Mouse (Mus musculus): ENCODE measurements around the gene Ppp6r1. TPM values are rescaled to one million over a fixed set of nuclear protein-coding genes. Genes with fewer than 3 reads are reported as not detected.

Ppp6r1 gene
- polyA plus RNA-seq, 1 experiment: 103 TPM

DNA sequence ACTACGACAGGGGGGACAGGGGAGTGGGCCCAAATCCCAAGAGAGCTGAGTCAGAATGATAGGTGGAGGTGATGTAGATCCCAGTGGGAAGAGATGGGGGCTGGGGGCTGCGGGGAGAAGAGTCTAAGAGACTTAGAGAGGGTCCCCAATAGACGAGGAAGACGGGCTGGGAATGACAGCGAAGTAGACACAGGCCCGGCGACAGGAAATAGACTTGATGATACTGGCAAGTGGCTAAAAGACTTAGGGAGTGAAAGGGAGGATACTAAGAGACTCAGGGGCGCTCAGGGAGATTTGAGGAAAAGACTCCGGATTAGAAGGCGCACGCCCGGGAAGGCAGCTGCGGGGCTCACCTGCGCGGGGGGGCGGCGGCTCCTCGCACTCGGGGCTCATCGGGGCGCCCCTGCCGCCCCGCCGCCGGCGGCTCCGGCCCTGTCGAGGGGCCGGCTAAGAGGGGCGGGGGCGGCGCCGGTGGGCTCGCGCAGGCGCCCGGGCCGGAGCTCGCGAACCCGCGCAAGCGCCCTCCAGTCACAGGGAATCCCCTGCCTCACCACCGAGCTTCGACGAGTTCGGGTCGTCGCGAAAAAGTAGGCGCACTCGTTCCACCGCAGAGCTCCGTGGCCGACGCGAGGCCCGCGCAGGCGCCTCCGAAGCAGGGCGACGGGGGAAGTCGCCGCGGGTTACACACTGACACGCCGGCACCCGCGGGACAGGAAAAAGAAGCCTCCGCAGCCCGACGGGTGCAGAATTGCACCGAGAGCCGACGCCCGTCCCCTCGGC is 501 bp downstream of the Ppp6r1 start:
- peak; percentile 14 for DNase-seq
- Histone ChIP-seq H3K4me1 (ENCODE audit: control insufficient read depth, insufficient read depth, low read length) (peaks cover 24% of the 10 kb centered on the region), H3K36me3 (ENCODE audit: control insufficient read depth, insufficient read depth, low read length) (no peaks in the 10 kb centered on the region), H3K4me3 (ENCODE audit: insufficient read depth, low read depth, low read length) (peak overlapping the region; percentile 88), H3K27me3 (replicated peaks; ENCODE audit: control insufficient read depth, insufficient read depth, low read length) (no peaks in the 10 kb centered on the region), H3K27ac (ENCODE audit: insufficient read depth, low read depth, low read length) (peak overlapping the region; percentile 93)
- WGBS: under 1% methylated on average over 78 of the region's 78 CpGs
- TF ChIP-seq POLR2A (IDR thresholded peaks at IDR 0.05; ENCODE audit: low read depth, low read length): no peak
- TF ChIP-seq CTCF (conservative IDR thresholded peaks at IDR 0.05; ENCODE audit: insufficient read depth, insufficient read length, low read depth, low read length): no peak

DNA sequence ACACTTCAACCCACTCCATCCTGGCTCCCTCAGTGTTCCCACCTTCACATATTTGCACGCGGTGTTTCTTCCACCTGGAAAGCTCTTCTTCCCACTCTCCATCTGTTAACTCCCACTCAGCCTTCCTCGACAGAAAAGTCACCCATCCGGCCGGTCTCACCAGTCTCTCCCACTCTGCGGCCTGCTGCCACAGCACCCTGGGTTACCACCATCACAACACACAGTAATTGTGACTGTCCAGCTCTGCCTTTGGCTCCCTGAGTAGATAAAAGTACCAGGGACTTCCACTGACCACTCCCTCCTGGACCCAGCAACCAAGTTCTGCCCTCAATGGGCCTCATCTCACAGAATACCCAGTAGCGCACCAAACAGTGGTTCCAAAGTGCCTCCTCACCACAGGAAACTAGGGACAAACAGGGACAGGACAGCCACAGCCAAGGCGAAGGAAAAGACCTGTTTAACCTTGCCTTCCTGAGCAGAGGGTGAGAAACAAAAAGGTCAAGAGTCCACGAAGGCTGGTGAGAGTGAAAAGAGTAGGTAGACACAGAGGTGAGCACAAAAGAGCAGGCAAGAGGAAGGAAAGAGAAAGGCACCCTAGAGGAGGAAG is 1.2 kb downstream of the Ppp6r1 start:
- no peaks in the 10 kb centered on the region for H3K36me3 ChIP-seq (ENCODE audit: control insufficient read depth, insufficient read depth, low read length)
- peak overlapping the region; percentile 93 for H3K27ac ChIP-seq (ENCODE audit: insufficient read depth, low read depth, low read length)
- TF ChIP-seq CTCF (conservative IDR thresholded peaks at IDR 0.05; ENCODE audit: insufficient read depth, insufficient read length, low read depth, low read length) (no peak), POLR2A (IDR thresholded peaks at IDR 0.05; ENCODE audit: low read depth, low read length) (no peak)
- DNase-seq: peak; percentile 65
- H3K4me3 ChIP-seq (ENCODE audit: insufficient read depth, low read depth, low read length): peak overlapping the region; percentile 88
- H3K4me1 ChIP-seq (ENCODE audit: control insufficient read depth, insufficient read depth, low read length): peaks cover 28% of the 10 kb centered on the region
- no peaks in the 10 kb centered on the region for H3K27me3 ChIP-seq (replicated peaks; ENCODE audit: control insufficient read depth, insufficient read depth, low read length)
- 12% methylated on average over 9 of the region's 9 CpGs for WGBS

DNA sequence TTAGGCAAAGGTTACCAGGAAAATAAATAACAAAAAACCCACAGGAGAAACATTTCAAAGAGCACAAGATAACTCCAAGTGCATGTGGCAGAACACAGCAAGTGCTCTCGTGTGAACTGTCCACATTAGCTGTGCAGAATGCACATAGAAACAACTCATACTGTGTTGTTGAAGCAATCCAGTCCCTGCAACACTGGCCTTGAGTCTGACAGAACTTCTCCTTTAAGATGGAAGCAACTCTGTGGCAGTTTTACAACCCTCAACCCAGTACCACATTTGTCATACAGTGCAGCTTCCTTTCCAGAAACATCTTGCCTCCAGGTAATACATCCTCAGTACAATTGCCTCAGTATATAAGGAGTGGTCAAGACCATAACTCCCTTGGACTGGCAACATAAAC is 2.0 kb downstream of the Ppp6r1 start:
- no peaks in the 10 kb centered on the region for H3K27me3 ChIP-seq (replicated peaks; ENCODE audit: control insufficient read depth, insufficient read depth, low read length)
- H3K4me3 ChIP-seq (ENCODE audit: insufficient read depth, low read depth, low read length): no peak overlapping the region
- H3K36me3 ChIP-seq (ENCODE audit: control insufficient read depth, insufficient read depth, low read length): no peaks in the 10 kb centered on the region
- no peak for TF ChIP-seq POLR2A (IDR thresholded peaks at IDR 0.05; ENCODE audit: low read depth, low read length)
- no peak for TF ChIP-seq CTCF (conservative IDR thresholded peaks at IDR 0.05; ENCODE audit: insufficient read depth, insufficient read length, low read depth, low read length)
- H3K27ac ChIP-seq (ENCODE audit: insufficient read depth, low read depth, low read length): no peak overlapping the region
- H3K4me1 ChIP-seq (ENCODE audit: control insufficient read depth, insufficient read depth, low read length): peaks cover 32% of the 10 kb centered on the region
- 5% methylated on average over 1 of the region's 1 CpGs for WGBS
- no peak for DNase-seq

DNA sequence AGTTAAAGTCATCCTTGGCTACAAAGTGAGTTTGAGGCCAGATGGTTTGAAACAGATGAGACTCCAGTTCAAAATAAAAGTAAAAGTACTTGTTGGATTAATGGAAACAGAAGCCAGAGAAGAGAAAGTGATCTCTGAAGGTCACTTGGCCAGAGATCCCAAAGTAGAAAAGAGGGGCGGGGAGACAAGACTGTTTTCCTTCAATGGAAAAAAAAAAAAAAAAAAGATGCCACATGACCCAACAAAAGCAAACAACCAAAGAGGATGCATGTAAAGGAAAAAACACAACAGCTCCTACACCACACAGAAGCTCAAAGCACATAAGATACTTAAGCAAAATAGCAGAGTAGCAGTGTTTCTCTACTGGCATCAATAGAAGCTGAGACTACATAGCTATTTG is 2.9 kb downstream of the Ppp6r1 start:
- WGBS: 38% methylated on average over 1 of the region's 1 CpGs
- DNase-seq: peak; percentile 24
- Histone ChIP-seq H3K27me3 (replicated peaks; ENCODE audit: control insufficient read depth, insufficient read depth, low read length) (no peaks in the 10 kb centered on the region), H3K4me3 (ENCODE audit: insufficient read depth, low read depth, low read length) (no peak overlapping the region), H3K4me1 (ENCODE audit: control insufficient read depth, insufficient read depth, low read length) (peaks cover 39% of the 10 kb centered on the region), H3K27ac (ENCODE audit: insufficient read depth, low read depth, low read length) (peak overlapping the region; percentile 27; the same call in 1 of the 2 replicates), H3K36me3 (ENCODE audit: control insufficient read depth, insufficient read depth, low read length) (no peaks in the 10 kb centered on the region)
- TF ChIP-seq CTCF (conservative IDR thresholded peaks at IDR 0.05; ENCODE audit: insufficient read depth, insufficient read length, low read depth, low read length) (no peak), POLR2A (IDR thresholded peaks at IDR 0.05; ENCODE audit: low read depth, low read length) (no peak)

DNA sequence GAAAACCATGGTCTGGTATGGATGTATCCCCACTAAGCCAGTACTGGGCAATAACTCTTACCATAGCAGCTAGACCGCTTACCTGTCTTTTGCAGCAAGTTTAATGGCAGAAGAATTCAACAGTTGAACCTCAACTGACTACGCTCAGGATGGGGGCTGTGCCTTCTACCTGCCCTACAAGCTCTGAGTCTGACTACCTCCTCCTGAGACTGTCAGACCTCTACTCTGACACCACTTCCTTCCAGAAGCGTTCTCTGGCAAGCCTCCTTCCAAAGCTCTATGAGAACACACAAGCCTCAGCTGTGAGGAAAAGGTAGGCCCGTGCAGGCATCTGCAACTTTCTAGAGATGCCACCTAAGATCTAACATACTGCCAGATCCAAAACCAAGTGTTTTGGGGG is 3.4 kb downstream of the Ppp6r1 start:
- WGBS: 66% methylated on average over 4 of the region's 4 CpGs
- H3K4me1 ChIP-seq (ENCODE audit: control insufficient read depth, insufficient read depth, low read length): peaks cover 39% of the 10 kb centered on the region
- no peak for DNase-seq
- no peak overlapping the region for H3K4me3 ChIP-seq (ENCODE audit: insufficient read depth, low read depth, low read length)
- no peak for TF ChIP-seq CTCF (conservative IDR thresholded peaks at IDR 0.05; ENCODE audit: insufficient read depth, insufficient read length, low read depth, low read length)
- H3K36me3 ChIP-seq (ENCODE audit: control insufficient read depth, insufficient read depth, low read length): no peaks in the 10 kb centered on the region
- no peaks in the 10 kb centered on the region for H3K27me3 ChIP-seq (replicated peaks; ENCODE audit: control insufficient read depth, insufficient read depth, low read length)
- H3K27ac ChIP-seq (ENCODE audit: insufficient read depth, low read depth, low read length): no peak overlapping the region

DNA sequence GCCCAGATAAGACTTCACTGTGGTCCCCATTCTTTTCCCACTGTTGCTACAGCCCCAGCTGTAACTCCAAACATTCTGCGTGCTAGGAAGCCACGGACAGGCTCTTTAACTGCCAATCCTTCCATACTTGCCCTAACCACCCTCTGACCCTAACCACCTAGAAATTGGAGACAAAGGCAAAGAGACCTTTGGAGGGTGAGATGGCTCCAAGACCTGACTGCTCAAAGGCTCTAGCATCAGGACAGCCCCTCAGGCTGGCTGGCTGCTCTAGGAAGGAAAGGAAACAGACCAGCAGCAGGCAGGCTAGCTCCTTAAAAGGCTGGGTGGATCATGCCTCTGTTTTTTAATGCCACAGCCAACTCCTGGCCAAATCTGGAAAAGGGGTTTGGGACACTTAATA is 4.6 kb downstream of the Ppp6r1 start:
- no peak overlapping the region for H3K4me3 ChIP-seq (ENCODE audit: insufficient read depth, low read depth, low read length)
- peak overlapping the region; percentile 15 for H3K27ac ChIP-seq (ENCODE audit: insufficient read depth, low read depth, low read length)
- no peaks in the 10 kb centered on the region for H3K36me3 ChIP-seq (ENCODE audit: control insufficient read depth, insufficient read depth, low read length)
- H3K27me3 ChIP-seq (replicated peaks; ENCODE audit: control insufficient read depth, insufficient read depth, low read length): no peaks in the 10 kb centered on the region
- no peak for DNase-seq
- 53% methylated on average over 2 of the region's 2 CpGs for WGBS
- H3K4me1 ChIP-seq (ENCODE audit: control insufficient read depth, insufficient read depth, low read length): peaks cover 34% of the 10 kb centered on the region
- no peak for TF ChIP-seq CTCF (conservative IDR thresholded peaks at IDR 0.05; ENCODE audit: insufficient read depth, insufficient read length, low read depth, low read length)
- TF ChIP-seq POLR2A (IDR thresholded peaks at IDR 0.05; ENCODE audit: low read depth, low read length): no peak

DNA sequence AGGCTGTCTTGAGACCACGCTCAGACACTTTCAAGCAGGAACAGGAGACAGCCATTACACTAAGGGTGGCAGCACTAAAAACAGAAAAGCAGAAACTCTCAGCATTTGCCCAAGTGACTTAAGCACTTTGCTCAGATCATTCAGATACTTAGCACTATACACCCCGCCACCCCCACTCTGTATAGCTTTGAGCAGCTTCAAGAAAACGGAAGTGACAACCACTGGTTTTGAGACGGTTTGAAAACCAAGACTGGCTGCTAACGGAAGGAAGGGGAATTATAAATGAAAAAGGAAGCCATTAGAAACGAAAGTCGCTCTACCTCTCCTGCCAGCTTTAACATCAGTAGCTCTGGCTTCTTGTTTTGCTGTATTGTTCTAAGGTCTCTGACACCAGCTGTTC is 5.0 kb downstream of the Ppp6r1 start:
- Histone ChIP-seq H3K27me3 (replicated peaks; ENCODE audit: control insufficient read depth, insufficient read depth, low read length) (no peaks in the 10 kb centered on the region), H3K4me3 (ENCODE audit: insufficient read depth, low read depth, low read length) (no peak overlapping the region), H3K4me1 (ENCODE audit: control insufficient read depth, insufficient read depth, low read length) (peaks cover 34% of the 10 kb centered on the region), H3K27ac (ENCODE audit: insufficient read depth, low read depth, low read length) (peak overlapping the region; percentile 15; the same call in 1 of the 2 replicates), H3K36me3 (ENCODE audit: control insufficient read depth, insufficient read depth, low read length) (no peaks in the 10 kb centered on the region)
- peak; percentile 38 for DNase-seq
- no peak for TF ChIP-seq POLR2A (IDR thresholded peaks at IDR 0.05; ENCODE audit: low read depth, low read length)
- TF ChIP-seq CTCF (conservative IDR thresholded peaks at IDR 0.05; ENCODE audit: insufficient read depth, insufficient read length, low read depth, low read length): no peak
- 56% methylated on average over 7 of the region's 7 CpGs for WGBS

Measured in kidney, adult 2 months (tissue).